Mouse (Mus musculus) kidney, postnatal 0 days (tissue): ENCODE data around the gene Psd. TPM values are rescaled to one million over a fixed set of nuclear protein-coding genes. Genes with fewer than 3 reads are reported as not detected.

Experiments used
- ATAC-seq: fragments of 200-750 bp; cut with Nextera tagmentation; replicated peaks from 2 replicates; pipeline ENCODE4 v1.8.0; 2017; ENCODE audit warnings: low read depth, moderate number of reproducible peaks, moderate TSS enrichment, moderate library complexity; ENCODE audit not compliant: low FRiP score
- DNase-seq: peaks from one replicate; pipeline ENCODE4 v3.0.0-alpha.2; 2016; ENCODE audit warnings: low spot score
- H3K27ac ChIP-seq: fragments of 300-500 bp; sonication (generic); 2 replicates; pipeline ENCODE4 v1.5.1; 2014; ENCODE audit warnings: mild to moderate bottlenecking
- H3K27me3 ChIP-seq: fragments of 300-500 bp; sonication (generic); 2 replicates; pipeline ENCODE4 v1.6.1; 2014; ENCODE audit warnings: low read length, mixed read lengths; ENCODE audit not compliant: insufficient read depth
- H3K36me3 ChIP-seq: fragments of 300-500 bp; sonication (generic); 2 replicates; pipeline ENCODE4 v1.6.1; 2014; ENCODE audit warnings: low read length, mixed read lengths; ENCODE audit not compliant: insufficient read depth
- H3K4me1 ChIP-seq: fragments of 300-500 bp; sonication (generic); replicated peaks from 2 replicates; pipeline ENCODE4 v1.6.1; 2014; ENCODE audit warnings: antibody characterized with exemption, low read length, mixed read lengths; ENCODE audit not compliant: insufficient read depth
- H3K4me2 ChIP-seq: fragments of 300-500 bp; sonication (generic); 2 replicates; pipeline ENCODE4 v1.6.1; 2014; ENCODE audit warnings: mild to moderate bottlenecking, low read length, moderate library complexity, mixed read lengths
- H3K4me3 ChIP-seq: fragments of 300-500 bp; sonication (generic); replicated peaks from 2 replicates; pipeline ENCODE4 v1.5.1; 2014; ENCODE audit warnings: low read depth, low read length
- H3K9ac ChIP-seq: fragments of 300-500 bp; sonication (generic); 2 replicates; pipeline ENCODE4 v1.6.1; 2014; ENCODE audit warnings: low read depth, low read length
- H3K9me3 ChIP-seq: fragments of 300-500 bp; sonication (generic); replicated peaks from 2 replicates; pipeline ENCODE4 v1.6.1; 2016; ENCODE audit warnings: low read length, inconsistent platforms, mixed read lengths
- CTCF ChIP-seq: IDR thresholded peaks from 2 replicates; pipeline ENCODE4 v1.5.1; 2016; ENCODE audit warnings: antibody characterized with exemption, low read depth, mild to moderate bottlenecking, moderate library complexity
- WGBS: fragments of 180-500 bp; shearing (Covaris S2); extraction: QIAGEN DNeasy Blood & Tissue Kit; methylation state at CpG from one replicate; pipeline ENCODE4 v1.1.7; 2014; 5-methylcytosine and 5-hydroxymethylcytosine counted together
- polyA plus RNA-seq: library from polyadenylated mRNA; unstranded; fragments of >200 nt; fragmentation: Nextera tagmentation; extraction: Ambion mirVana; gene quantifications from 2 replicates; pipeline ENCODE4 v1.2.1, GENCODE M21; 2015

The Psd gene
- polyA plus RNA-seq, 1 experiment from 2014 or later = 2.9 TPM

DNA sequence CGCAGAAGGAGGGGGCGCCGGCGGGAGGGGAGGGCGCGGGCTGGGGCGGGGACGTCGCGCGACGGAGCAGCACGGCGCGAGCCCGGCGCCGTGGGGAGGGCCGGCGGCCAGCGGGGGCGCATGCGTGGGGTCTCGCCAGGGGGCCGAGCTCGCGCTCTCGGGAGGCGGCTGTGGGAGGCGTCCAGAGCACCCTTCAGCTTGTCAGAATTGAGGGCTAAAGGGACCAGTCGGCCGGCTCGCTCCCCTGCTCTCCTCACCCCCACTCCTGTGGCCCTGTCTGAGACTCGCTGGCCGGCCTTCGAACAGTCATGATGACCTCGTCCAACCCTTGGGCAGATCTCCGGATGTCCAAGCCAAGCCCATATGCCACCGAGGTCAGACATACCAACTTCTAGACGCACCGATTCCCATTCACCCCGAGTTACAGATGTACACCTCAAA, 8.9 kb downstream of the Psd start:
- no peak for TF ChIP-seq CTCF
- H3K4me1 ChIP-seq = peaks cover 10% of the 10 kb centered on the region
- DNase-seq (no peak), ATAC-seq (no peak)
- H3K36me3 ChIP-seq = no peaks in the 10 kb centered on the region
- under 1% methylated on average over 35 of the region's 42 CpGs for WGBS
- no peaks in the 10 kb centered on the region for H3K9me3 ChIP-seq
- 0 out of 2 replicates have a peak overlapping the region, but pooled peaks have one; percentile 31 for H3K9ac ChIP-seq
- peaks cover 66% of the 10 kb centered on the region for H3K27me3 ChIP-seq
- peak overlapping the region; percentile 41 for H3K4me3 ChIP-seq
- H3K4me2 ChIP-seq = peak overlapping the region; percentile 71
- no peak overlapping the region for H3K27ac ChIP-seq

DNA sequence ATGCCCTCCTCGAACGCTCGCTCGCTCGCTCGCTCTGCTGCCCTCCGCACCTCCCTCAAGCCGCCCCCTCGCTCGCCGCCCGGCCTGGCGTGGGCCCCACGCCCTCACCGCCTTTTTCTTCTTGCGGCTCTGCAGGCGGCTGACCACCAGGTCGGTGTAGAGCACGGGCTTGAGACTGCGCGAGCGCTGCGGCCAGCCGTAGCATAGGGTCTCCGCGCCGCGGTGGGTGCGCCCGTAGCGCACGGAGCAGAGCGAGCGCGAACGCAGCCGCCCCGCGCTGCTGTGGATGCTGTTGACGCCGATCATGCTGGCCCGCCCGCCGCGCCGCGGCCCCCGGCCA, 9.4 kb downstream of the Psd start:
- peaks cover 61% of the 10 kb centered on the region for H3K27me3 ChIP-seq
- no peak overlapping the region for H3K27ac ChIP-seq
- H3K9me3 ChIP-seq = no peaks in the 10 kb centered on the region
- no peak for TF ChIP-seq CTCF
- 0% methylated on average over 48 of the region's 48 CpGs for WGBS
- no peaks in the 10 kb centered on the region for H3K36me3 ChIP-seq
- no peak for DNase-seq
- ATAC-seq = no peak
- 0 out of 2 replicates have a peak overlapping the region, but pooled peaks have one; percentile 31 for H3K9ac ChIP-seq
- H3K4me2 ChIP-seq = peak overlapping the region; percentile 71
- peak overlapping the region; percentile 41 for H3K4me3 ChIP-seq
- H3K4me1 ChIP-seq = peaks cover 10% of the 10 kb centered on the region

DNA sequence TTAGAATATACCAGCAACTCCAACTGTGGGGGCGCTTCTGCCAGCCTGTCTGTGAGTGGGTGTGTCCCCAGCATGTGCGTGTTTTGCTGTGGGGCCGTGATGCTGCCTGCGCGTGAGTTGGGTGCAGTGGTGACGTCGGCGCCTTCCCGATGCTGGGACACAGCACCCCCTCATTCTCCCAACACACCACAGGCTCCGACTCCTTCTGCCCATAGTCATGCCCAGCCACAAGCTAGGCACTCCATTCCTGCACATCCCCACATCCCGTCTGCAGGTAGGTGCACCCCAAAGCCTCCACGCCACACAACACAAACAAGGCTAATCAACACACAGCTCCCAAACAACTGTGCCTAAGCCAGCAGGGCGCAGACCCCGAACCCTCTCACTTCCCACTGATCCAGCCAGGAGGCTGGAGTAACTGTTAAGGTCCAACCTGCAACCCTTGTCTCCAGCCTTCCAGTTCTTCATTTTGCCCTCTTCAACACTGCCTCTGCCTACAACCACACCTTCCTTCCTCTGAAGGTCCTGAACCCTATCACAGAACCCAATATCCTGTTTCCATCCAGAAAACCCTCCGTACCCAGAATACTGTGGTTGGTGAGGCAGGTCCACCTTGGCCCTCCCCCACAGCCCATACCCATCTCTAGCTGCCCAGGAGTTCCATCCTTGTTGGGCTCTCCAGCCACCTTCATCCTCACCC, 10.0 kb downstream of the Psd start:
- Histone ChIP-seq H3K36me3 (no peaks in the 10 kb centered on the region), H3K4me2 (peak overlapping the region; percentile 71), H3K9me3 (no peaks in the 10 kb centered on the region), H3K27me3 (peaks cover 61% of the 10 kb centered on the region), H3K4me3 (peak overlapping the region; percentile 41), H3K4me1 (peaks cover 10% of the 10 kb centered on the region), H3K27ac (no peak overlapping the region), H3K9ac (0 out of 2 replicates have a peak overlapping the region, but pooled peaks have one; percentile 31)
- no peak for DNase-seq
- ATAC-seq = no peak
- TF ChIP-seq CTCF = no peak
- 34% methylated on average over 15 of the region's 15 CpGs for WGBS

DNA sequence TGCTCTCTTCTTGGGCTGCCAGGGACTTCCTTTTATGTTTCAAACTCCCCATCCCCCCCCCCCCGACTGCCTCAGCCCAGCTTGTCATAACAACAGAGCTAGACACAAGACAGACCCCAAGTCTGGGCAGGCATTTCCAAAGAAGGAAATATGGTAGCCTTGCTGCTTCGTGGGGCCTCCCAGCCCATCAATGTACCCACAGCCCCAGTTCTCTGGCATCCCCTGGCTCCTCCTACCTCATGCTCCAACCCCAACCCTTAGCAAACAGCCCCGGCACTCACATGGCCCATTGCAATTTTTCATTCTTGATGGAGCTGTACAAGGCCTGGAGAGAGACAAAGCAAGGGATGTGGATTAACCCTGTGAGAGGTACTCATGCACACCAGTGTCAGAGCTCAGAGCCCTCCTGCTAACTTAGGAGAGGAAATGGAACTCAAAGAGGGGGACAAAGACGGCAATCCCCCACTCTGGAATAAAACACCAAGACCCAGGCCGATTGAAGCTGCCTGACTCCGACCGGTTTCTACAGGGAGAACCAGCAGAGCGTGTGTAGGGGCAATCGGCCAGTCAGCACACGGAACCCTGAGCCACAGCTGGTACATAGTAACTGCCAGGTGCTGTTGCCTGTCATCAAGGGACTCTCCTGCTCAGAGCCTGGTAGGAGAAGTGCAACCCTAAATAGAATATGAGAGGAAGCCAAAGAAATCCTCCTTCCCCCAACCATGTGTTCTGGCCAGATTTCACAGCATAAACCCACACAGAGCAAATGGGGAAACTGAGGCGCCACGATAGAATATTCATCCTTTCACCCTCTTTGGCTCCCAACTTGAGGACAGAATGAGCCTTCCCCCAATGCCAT, 11.0 kb downstream of the Psd start:
- Histone ChIP-seq H3K27ac (no peak overlapping the region), H3K9me3 (no peaks in the 10 kb centered on the region), H3K4me2 (no peak overlapping the region), H3K9ac (no peak overlapping the region), H3K27me3 (peaks cover 61% of the 10 kb centered on the region), H3K36me3 (peaks cover 9% of the 10 kb centered on the region), H3K4me1 (peaks cover 10% of the 10 kb centered on the region), H3K4me3 (no peak overlapping the region)
- 43% methylated on average over 12 of the region's 12 CpGs for WGBS
- ATAC-seq (no peak), DNase-seq (no peak)
- no peak for TF ChIP-seq CTCF

DNA sequence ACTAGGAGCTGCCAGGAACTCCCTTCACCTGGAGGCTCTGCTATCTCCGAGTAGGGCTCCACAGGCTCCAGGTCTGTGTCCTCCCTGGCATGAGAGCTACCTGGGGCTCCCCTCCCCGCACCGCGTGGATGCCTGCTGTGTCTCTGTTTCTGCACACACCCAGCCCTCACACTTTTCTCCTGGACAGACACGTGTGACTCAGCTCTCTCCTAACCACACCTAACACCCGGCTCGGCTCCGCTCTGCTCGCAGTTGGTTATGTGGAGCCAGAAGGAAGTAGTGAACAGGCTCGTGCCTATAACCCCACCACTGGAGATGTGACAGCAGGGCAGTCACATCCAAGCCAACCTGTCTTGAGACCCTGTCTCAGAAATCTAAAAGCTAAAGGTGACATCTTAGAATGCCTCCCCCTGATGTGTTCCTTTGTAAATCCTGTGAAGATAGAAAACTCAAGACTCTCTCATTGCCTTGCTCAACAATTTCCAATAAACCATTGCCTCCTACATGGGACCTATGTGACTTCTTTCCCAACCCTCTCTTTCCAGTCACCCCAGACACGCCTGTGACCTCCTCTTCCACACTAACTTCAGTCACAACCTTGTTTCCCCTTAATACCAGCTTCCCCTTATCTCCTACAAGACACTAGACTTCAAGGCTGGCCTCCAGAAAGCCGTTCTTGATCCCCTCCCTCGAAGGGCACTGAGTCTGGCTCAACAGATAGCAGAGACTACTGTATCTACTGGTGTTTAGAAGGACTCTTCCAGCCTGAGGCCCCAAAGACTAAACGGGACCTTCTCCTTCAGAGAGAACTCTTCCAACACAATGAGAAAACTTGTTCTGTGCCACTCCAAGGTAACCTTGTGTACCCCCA, 11.8 kb downstream of the Psd start:
- Histone ChIP-seq H3K27me3 (peaks cover 61% of the 10 kb centered on the region), H3K27ac (no peak overlapping the region), H3K9me3 (no peaks in the 10 kb centered on the region), H3K4me2 (no peak overlapping the region), H3K9ac (no peak overlapping the region), H3K4me3 (no peak overlapping the region), H3K36me3 (peaks cover 13% of the 10 kb centered on the region), H3K4me1 (peaks cover 10% of the 10 kb centered on the region)
- 40% methylated on average over 14 of the region's 14 CpGs for WGBS
- TF ChIP-seq CTCF = no peak
- ATAC-seq = no peak
- no peak for DNase-seq

DNA sequence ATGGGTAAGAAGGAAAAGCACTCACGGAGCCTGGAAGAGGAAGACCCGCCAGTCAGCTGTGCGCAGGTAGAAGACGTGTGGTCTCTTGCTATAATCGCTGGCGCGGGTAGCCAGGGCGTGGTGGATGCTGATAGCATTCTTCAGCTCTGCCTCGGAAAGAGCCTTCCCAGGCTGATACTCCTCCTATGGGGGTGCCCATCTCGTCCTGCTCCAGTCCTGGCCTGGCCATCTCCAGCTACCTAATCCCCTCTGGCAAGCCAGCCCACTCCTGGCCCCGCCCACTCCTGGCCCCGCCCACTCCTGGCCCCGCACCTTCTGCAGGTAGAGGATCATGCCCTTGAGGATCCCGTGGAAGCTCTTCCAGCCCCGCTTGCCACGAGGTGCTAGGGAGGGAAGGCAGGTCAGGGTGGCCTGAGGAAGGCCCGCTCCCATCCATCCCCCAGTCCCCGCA, 12.8 kb downstream of the Psd start:
- Histone ChIP-seq H3K4me1 (peaks cover 10% of the 10 kb centered on the region), H3K27me3 (peaks cover 52% of the 10 kb centered on the region), H3K9ac (no peak overlapping the region), H3K27ac (no peak overlapping the region), H3K9me3 (no peaks in the 10 kb centered on the region), H3K4me3 (no peak overlapping the region), H3K36me3 (peaks cover 18% of the 10 kb centered on the region), H3K4me2 (no peak overlapping the region)
- TF ChIP-seq CTCF = no peak
- 17% methylated on average over 18 of the region's 18 CpGs for WGBS
- ATAC-seq (no peak), DNase-seq (no peak)
